Mouse (Mus musculus): ENCODE measurements at regions not wholly inside any gene's neighbourhood (a gene's known extent, or its start where the extent isn't known, plus 50 kb on each side); places are given as distances from the start of the nearest gene placed in this dataset.

- DNase-seq: no peak
Measured at GRCm38 (mm10) chr13:110599666-110600065, 204.8 kb downstream of the Plk2 start.

- DNase-seq: peak; percentile 12 to 26
Measured at GRCm38 (mm10) chr13:110600377-110600776, 205.5 kb downstream of the Plk2 start.

DNA sequence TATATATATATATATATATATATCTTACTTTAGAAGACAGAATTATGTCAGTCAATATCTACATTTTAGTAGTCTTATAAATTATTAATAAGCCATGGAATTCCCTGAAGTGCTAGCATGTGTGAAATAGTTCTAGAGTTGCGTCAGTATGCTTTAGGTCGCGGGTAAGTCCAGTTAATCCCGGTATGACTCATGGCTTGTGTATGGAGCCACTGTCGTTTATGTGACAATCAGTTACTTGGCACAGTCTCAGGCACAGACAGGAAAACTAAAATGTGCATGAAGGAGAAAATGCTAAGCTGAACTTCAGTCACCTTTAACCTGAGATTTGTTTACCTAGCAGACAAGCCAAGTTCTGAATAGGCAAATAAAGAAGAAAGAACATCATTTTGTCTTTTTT, 206.5 kb downstream of the Plk2 start:
- DNase-seq: no peak

- no peak for DNase-seq
Measured at GRCm38 (mm10) chr13:110601840-110602239, 207.0 kb downstream of the Plk2 start.

GRCm38 (mm10) chr13:110602894-110603293, 208.0 kb downstream of the Plk2 start:
- no peak for DNase-seq

- no peak for DNase-seq
Measured at GRCm38 (mm10) chr13:110619010-110619409, 224.2 kb downstream of the Plk2 start.

DNA sequence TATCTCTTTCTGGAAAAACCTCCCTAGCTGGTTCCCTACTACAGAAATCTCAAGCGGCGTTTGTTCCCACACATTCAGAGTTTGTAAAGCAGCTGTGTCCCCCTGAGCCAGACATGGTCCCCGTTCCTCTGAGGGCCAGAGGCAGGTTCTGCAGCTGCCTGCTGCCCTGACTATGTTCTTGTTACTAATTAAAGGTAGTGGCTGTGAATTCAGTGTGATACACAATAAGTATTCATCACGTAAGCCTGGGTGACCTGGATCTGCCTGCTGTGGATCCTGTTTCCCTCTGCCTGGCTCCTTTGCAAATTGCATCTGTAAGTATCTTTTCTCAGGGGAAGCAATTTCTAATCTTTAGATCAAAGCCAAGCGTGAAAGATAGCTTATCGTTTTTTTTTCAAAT, 232.3 kb downstream of the Plk2 start:
- DNase-seq: no peak

DNA sequence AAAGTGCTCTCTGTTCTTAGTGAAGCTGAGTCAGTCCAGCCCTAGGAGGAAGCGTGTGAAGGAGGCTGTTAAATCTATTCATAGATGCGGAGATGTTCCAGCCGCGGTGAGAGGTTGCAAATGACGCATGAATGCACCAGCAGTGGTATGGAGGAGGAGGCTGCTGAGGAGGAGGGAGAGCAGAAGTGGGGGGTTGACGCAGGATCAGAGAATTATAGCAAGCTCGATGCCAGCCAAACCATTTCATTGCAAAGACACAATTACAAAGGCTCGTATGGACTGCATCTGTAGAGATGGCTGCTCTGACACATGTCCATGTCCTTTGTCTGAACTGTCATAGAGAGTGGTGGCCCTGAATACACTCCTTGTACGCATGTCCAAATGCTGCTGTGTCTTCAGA, 232.9 kb downstream of the Plk2 start:
- DNase-seq: no peak

DNA sequence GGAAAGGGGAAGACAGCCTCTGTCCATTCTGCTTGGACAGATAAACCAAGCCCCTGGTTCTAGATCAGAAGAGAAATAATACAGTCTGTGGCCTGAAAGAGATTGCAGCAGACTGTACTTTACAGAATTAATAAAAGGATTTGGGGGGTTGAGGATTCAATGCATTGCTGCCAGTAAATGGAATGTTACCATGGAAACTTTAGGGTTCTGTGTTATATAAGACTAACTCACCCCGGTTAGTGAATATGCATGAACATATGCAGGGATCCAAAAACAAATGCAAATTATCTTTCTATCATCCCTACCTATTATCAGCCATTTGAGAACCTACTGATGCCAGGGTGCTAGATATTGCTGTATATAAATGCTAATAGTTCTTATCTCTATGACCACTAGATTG, 233.4 kb downstream of the Plk2 start:
- no peak for DNase-seq

DNA sequence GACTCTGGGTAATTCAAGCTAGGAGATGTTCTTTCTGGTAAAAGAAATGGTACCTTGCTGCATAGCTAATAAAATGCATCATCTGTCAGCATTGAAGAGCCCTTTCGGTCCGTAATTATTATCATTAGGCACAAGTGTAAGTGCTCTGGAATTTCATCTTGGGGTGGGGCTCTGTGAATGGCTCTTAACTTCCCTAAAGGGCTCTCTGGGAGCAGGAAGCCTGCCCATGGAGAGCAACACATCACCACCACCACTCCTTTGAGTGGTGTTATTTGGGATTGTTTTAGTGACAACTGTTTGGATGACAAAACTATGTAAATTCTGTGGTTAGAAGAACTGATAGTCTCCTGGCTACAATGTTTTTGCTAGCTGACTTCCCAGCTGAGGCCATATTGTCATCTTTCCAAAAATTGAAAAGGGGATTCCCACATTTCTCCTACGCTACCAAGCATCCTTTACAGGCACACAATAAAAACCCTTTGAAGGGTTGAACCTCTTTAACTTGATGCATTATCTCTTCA, 238.5 kb downstream of the Plk2 start:
- no peak for DNase-seq

GRCm38 (mm10) chr13:110633899-110634298, 239.1 kb downstream of the Plk2 start:
- DNase-seq: no peak

- DNase-seq: peak; percentile 41 to 58
Measured at GRCm38 (mm10) chr13:110642792-110643191, 247.9 kb downstream of the Plk2 start.

- DNase-seq: peak; percentile 47 to 64
Measured at GRCm38 (mm10) chr13:110643198-110643896, 248.5 kb downstream of the Plk2 start.

- no peak for DNase-seq
Measured at GRCm38 (mm10) chr13:110643897-110644213, 249.0 kb downstream of the Plk2 start.

DNA sequence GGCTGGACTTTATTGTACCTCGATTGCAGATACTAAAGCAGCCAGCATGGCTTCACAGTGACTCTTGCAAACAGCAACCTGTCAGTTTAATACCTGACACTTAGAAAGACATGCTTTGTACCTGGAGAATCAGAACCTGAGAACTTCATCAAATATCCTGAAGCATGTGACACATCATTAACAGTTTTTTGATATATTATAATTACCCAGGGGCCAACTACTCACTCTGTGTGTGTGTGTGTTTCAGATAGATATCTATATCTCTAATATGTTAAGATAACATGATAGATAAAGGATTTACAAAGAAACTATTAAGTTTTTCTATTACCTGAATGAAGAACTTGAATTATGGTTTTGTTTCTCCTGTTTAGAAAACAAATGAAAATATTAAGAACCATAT, 254.5 kb downstream of the Plk2 start:
- no peak for DNase-seq

DNA sequence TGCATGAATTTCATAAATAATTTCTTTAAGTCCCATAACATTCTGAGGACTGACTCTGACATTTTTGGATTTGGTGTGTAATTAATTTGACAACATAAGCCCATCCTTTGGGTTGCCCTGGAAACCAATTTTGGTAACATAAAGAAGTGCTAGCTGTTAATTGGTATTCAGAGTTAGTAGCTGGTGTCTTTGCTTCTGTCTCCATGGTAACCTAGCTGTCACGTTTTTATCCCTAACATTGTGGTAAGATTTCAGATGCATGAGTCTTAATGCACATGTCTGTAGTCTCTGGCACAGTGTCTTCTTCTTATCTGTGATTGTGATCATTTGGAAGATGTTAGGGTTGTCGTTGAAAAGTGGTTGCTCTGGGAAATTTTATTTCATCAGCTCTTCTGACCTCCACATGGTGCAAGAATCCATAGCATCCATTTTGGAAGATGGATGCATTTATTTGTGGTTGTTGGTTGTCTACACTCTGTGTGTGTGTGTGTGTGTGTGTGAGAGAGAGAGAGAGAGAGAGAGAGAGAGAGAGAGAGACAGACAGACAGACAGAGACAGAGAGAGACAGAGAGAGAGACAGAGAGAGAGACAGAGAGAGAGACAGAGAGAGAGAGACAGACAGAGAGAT, 255.1 kb downstream of the Plk2 start:
- DNase-seq: no peak

- DNase-seq: no peak
Measured at GRCm38 (mm10) chr13:110652201-110652600, 257.4 kb downstream of the Plk2 start.

- DNase-seq: no peak
Measured at GRCm38 (mm10) chr13:110665073-110665800, 270.4 kb downstream of the Plk2 start.

GRCm38 (mm10) chr13:110667276-110667956, 272.6 kb downstream of the Plk2 start:
- DNase-seq: no peak

DNA sequence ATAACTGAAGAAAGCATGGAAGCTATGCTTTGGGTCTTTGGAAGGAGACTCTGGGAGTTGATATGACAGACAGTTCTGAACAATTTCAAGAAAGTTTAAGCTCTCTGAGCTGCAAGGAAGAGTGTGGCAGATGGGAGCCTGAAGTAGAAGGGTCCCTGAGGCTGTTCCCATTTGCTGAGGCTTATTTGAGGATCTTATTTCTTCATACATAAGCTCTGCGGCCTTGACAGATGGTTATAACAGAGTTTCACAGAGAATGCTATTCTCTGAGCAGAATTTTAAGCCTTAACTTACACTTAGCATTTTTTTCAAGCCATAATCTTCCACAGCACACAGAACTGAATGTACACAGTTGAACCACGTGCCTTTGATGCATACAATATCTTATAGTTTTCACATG, 278.7 kb downstream of the Plk2 start:
- no peak for DNase-seq

GRCm38 (mm10) chr13:110683259-110684041, 288.6 kb downstream of the Plk2 start:
- no peak for DNase-seq

DNA sequence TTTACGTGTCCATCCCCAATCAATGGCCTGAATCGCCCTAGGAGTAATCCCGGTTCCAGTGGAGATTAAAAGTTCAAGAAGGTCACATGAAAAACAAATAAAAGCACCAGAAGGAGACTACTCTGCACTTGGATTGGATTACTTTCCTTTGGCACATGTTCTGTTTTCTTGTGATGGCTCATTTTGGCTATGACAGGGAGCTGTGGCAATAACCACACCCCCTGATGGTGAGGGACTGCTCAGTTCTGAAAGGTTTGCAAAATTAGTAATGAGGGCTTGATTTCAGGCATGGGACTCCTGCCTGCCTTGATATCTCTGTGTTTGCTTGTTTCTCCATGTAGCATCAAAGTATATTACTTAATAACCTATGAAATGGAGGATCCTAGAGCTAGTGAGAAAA, 293.9 kb downstream of the Plk2 start:
- peak; percentile 23 to 54 for DNase-seq

Measured in cerebellum, postnatal 14 days (tissue).